Mouse (Mus musculus) neural tube, embryonic 14.5 days (tissue): ENCODE data around the gene H2-T24. TPM values are rescaled to one million over a fixed set of nuclear protein-coding genes. Genes with fewer than 3 reads are reported as not detected.
A peak's percentile ranks its signal among the peaks of the same experiment; 100 is the strongest.
"Not testable (repeated sequence)": the region's sequence is repeated elsewhere in the genome, so short reads cannot be mapped to it uniquely, and the experiment has no call there.

ENCODE experiments used
- ATAC-seq: fragments of 200-750 bp; cut with Nextera tagmentation; 2 replicates; pipeline ENCODE4 v1.8.0; 2017; ENCODE audit warnings: low read depth, mild to moderate bottlenecking, moderate TSS enrichment, moderate library complexity
- H3K27ac ChIP-seq: fragments of 300-500 bp; sonication (generic); 2 replicates; pipeline ENCODE4 v1.5.1; 2014; ENCODE audit warnings: low read depth, mild to moderate bottlenecking, control low read depth, low read length, moderate library complexity, mixed read lengths
- H3K27me3 ChIP-seq: fragments of 300-500 bp; sonication (generic); 2 replicates; pipeline ENCODE4 v1.6.1; 2014; ENCODE audit warnings: low read length; ENCODE audit not compliant: control insufficient read depth, insufficient read depth
- H3K36me3 ChIP-seq: fragments of 300-500 bp; sonication (generic); 2 replicates; pipeline ENCODE4 v1.6.1; 2014; ENCODE audit warnings: low read length, mixed read lengths; ENCODE audit not compliant: control insufficient read depth, insufficient read depth
- H3K4me1 ChIP-seq: fragments of 300-500 bp; sonication (generic); 2 replicates; pipeline ENCODE4 v1.6.1; 2014; ENCODE audit warnings: low read length; ENCODE audit not compliant: control insufficient read depth, insufficient read depth
- H3K4me2 ChIP-seq: fragments of 300-500 bp; sonication (generic); 2 replicates; pipeline ENCODE4 v1.6.1; 2014; ENCODE audit warnings: mild to moderate bottlenecking, low read depth, low read length, control low read depth
- H3K4me3 ChIP-seq: fragments of 300-500 bp; sonication (generic); 2 replicates; pipeline ENCODE4 v1.5.1; 2014; ENCODE audit warnings: low read depth, low read length, control low read depth, mixed read lengths
- H3K9ac ChIP-seq: fragments of 300-500 bp; sonication (generic); replicated peaks from 2 replicates; pipeline ENCODE4 v1.6.1; 2014; ENCODE audit warnings: low read depth, mild to moderate bottlenecking, control low read depth, low read length, mixed read lengths
- H3K9me3 ChIP-seq: fragments of 300-500 bp; sonication (generic); 2 replicates; pipeline ENCODE4 v1.6.1; 2016; ENCODE audit warnings: low read length; ENCODE audit not compliant: control insufficient read depth
- WGBS: fragments of 180-500 bp; shearing (Covaris S2); extraction: QIAGEN DNeasy Blood & Tissue Kit; methylation state at CpG from one replicate; pipeline ENCODE4 v1.1.7; 2014; 5-methylcytosine and 5-hydroxymethylcytosine counted together
- polyA plus RNA-seq: library from polyadenylated mRNA; unstranded; fragments of >200 nt; fragmentation: Nextera tagmentation; extraction: Ambion mirVana; gene quantifications from 2 replicates; pipeline ENCODE4 v1.2.1, GENCODE M21; 2014

The H2-T24 gene
- polyA plus RNA-seq, 1 experiment from 2014 or later: 12.7 TPM

- not testable (repeated sequence) for H3K9ac ChIP-seq, H3K36me3 ChIP-seq, H3K27me3 ChIP-seq, H3K4me1 ChIP-seq, H3K4me3 ChIP-seq, H3K27ac ChIP-seq, H3K9me3 ChIP-seq, H3K4me2 ChIP-seq
- peak; percentile 31; the same call in 1 of the 2 replicates for ATAC-seq
- 40% methylated on average over 3 of the region's 3 CpGs for WGBS
Measured at GRCm38 (mm10) chr17:36035010-36035638, 14.8 kb upstream of the H2-T24 start.

- H3K27me3 ChIP-seq, H3K27ac ChIP-seq, H3K9me3 ChIP-seq, ATAC-seq, H3K9ac ChIP-seq, H3K36me3 ChIP-seq, H3K4me2 ChIP-seq, H3K4me3 ChIP-seq, H3K4me1 ChIP-seq: not testable (repeated sequence)
- 68% methylated on average over 3 of the region's 3 CpGs for WGBS
Measured at GRCm38 (mm10) chr17:36034524-36034923, 14.2 kb upstream of the H2-T24 start.

GRCm38 (mm10) chr17:36032351-36032875 lies 12.1 kb upstream of the H2-T24 start, which contains the start of gene H2-T23:
TSS of gene H2-T23 (minus strand) at chr17:36032855.
- Histone ChIP-seq H3K4me2 (peak within 1 kb of the TSS; percentile 68), H3K9ac (peak within 1 kb of the TSS; percentile 39; the same call in 1 of the 2 replicates), H3K4me3 (peak within 1 kb of the TSS; percentile 31)
- ATAC-seq: peak; percentile 28; the same call in 1 of the 2 replicates
- 1% methylated on average over 25 of the region's 25 CpGs for WGBS
- not testable (repeated sequence) for H3K27ac ChIP-seq, H3K27me3 ChIP-seq, H3K4me1 ChIP-seq, H3K9me3 ChIP-seq, H3K36me3 ChIP-seq

- Histone ChIP-seq H3K4me3 (peak overlapping the region; percentile 31), H3K4me2 (peak overlapping the region; percentile 68), H3K9ac (peak overlapping the region; percentile 39; the same call in 1 of the 2 replicates)
- H3K27me3 ChIP-seq, H3K4me1 ChIP-seq, H3K9me3 ChIP-seq, H3K27ac ChIP-seq, H3K36me3 ChIP-seq: not testable (repeated sequence)
- WGBS: 2% methylated on average over 35 of the region's 40 CpGs
- peak; percentile 66 for ATAC-seq
Measured at GRCm38 (mm10) chr17:36031583-36032331, 11.4 kb upstream of the H2-T24 start.

- H3K4me3 ChIP-seq, H3K9me3 ChIP-seq, H3K36me3 ChIP-seq, H3K4me1 ChIP-seq, H3K27me3 ChIP-seq, H3K27ac ChIP-seq: not testable (repeated sequence)
- Histone ChIP-seq H3K9ac (peak overlapping the region; percentile 21; the same call in 1 of the 2 replicates), H3K4me2 (peak overlapping the region; percentile 68)
- WGBS: 41% methylated on average over 8 of the region's 8 CpGs
- ATAC-seq: peak; percentile 19; the same call in 1 of the 2 replicates
Measured at GRCm38 (mm10) chr17:36030703-36031582, 10.6 kb upstream of the H2-T24 start.

GRCm38 (mm10) chr17:36030046-36030702 lies 9.8 kb upstream of the H2-T24 start:
- H3K36me3 ChIP-seq, H3K4me3 ChIP-seq, H3K9ac ChIP-seq, H3K4me1 ChIP-seq, H3K27ac ChIP-seq, H3K4me2 ChIP-seq, ATAC-seq, H3K9me3 ChIP-seq, H3K27me3 ChIP-seq: not testable (repeated sequence)
- WGBS: 56% methylated on average over 2 of the region's 4 CpGs

GRCm38 (mm10) chr17:36028879-36029619 lies 8.7 kb upstream of the H2-T24 start:
- WGBS: 81% methylated on average over 7 of the region's 7 CpGs
- Histone ChIP-seq H3K36me3 (no peaks in the 10 kb centered on the region), H3K4me2 (no peak overlapping the region), H3K4me1 (no peaks in the 10 kb centered on the region), H3K27ac (no peak overlapping the region), H3K9ac (no peak overlapping the region), H3K27me3 (no peaks in the 10 kb centered on the region), H3K9me3 (no peaks in the 10 kb centered on the region), H3K4me3 (no peak overlapping the region)
- no peak for ATAC-seq

GRCm38 (mm10) chr17:36027663-36028062 lies 7.3 kb upstream of the H2-T24 start:
- no peaks in the 10 kb centered on the region for H3K9me3 ChIP-seq
- no peak for ATAC-seq
- no peak overlapping the region for H3K4me3 ChIP-seq
- no peaks in the 10 kb centered on the region for H3K27me3 ChIP-seq
- no peaks in the 10 kb centered on the region for H3K36me3 ChIP-seq
- H3K9ac ChIP-seq: no peak overlapping the region
- H3K4me1 ChIP-seq: no peaks in the 10 kb centered on the region
- H3K27ac ChIP-seq: no peak overlapping the region
- 92% methylated on average over 4 of the region's 4 CpGs for WGBS
- H3K4me2 ChIP-seq: no peak overlapping the region
